Mouse (Mus musculus): ENCODE results near the gene 5730455P16Rik. TPM values are rescaled to one million over a fixed set of nuclear protein-coding genes. Genes with fewer than 3 reads are reported as not detected.
A peak's percentile ranks its signal among the peaks of the same experiment; 100 is the strongest.
"Not testable (repeated sequence)": the region's sequence is repeated elsewhere in the genome, so short reads cannot be mapped to it uniquely, and the experiment has no call there.

Gene 5730455P16Rik
- polyA plus RNA-seq, 1 experiment from 2014 or later, result 46.4 TPM

DNA sequence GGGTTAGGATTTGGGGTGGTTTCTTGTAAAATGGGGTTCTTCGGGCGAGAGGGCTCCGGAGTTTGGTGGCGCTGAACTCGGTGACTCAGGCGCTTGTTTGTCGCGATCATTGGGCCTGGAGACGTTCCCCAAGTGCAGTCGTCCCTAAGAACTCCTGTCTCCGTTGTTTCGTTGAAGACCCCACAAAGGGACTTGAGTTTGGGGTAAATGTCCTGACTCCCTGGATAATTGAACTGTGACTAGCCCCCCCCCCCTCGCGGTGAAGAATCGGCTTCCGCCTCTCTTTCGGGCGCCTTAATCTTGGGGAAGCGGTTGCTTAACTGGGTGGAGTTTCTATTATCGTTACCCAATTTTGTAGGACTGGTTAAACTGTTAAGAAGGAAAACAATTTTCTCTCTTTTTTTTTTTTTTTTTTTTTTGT lies 5.8 kb upstream of the 5730455P16Rik start:
- H3K9me3 ChIP-seq (ENCODE audit: control insufficient read depth, low read length), result no peaks in the 10 kb centered on the region
- peak overlapping the region; percentile 86 for H3K4me3 ChIP-seq (ENCODE audit: low read depth, low read length)
- WGBS, result under 1% methylated on average over 20 of the region's 20 CpGs
- H3K9ac ChIP-seq (replicated peaks; ENCODE audit: low read depth, low read length), result peak overlapping the region; percentile 93
- peaks cover 23% of the 10 kb centered on the region for H3K4me1 ChIP-seq (ENCODE audit: control insufficient read depth, insufficient read depth, low read length)
- peak overlapping the region; percentile 87 for H3K27ac ChIP-seq (ENCODE audit: low read depth, low read length)
- ATAC-seq (ENCODE audit: low read depth), result peak; percentile 15; the same call in 1 of the 2 replicates
- peaks cover 10% of the 10 kb centered on the region for H3K36me3 ChIP-seq (ENCODE audit: control insufficient read depth, insufficient read depth, low read length)
- H3K4me2 ChIP-seq (ENCODE audit: low read depth, low read length), result peak overlapping the region; percentile 21; the same call in 1 of the 2 replicates
- no peaks in the 10 kb centered on the region for H3K27me3 ChIP-seq (ENCODE audit: control insufficient read depth, insufficient read depth, low read length)

DNA sequence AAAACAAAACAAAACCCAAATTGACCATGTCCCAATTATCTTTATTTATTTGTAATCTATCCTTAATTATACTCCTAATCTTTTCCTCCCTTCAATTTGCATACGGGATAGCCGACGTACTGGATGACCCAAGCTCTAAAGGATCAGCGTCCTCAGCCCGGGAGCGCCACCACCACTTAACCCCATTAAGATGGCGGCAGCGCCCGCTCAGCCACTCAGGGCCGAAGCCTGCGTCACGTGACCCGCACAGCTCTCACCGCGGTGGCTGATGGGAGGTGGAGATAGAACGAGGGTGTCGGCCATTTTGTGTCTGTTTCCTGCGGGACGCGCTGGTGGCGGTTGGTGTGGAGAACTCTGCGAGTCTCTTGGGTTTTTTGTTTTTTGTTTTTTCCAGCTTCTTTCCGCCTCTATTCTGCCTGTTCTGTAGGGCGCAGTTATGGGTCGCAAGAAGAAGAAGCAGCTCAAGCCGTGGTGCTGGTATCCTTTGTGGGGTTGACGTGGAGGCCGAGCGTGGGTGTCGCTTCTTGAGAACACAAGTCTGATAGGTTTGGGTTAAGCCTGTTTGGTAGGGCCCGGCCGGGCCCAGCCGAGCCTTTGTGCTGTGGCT lies 5.3 kb upstream of the 5730455P16Rik start, which contains the start of gene Zfp207:
Gene Zfp207, plus strand, starts transcription at position 261 of the 607 bp plus-strand sequence.
- Histone ChIP-seq H3K4me1 (ENCODE audit: control insufficient read depth, insufficient read depth, low read length) (peaks cover 23% of the 10 kb centered on the region), H3K9me3 (ENCODE audit: control insufficient read depth, low read length) (no peaks in the 10 kb centered on the region), H3K27me3 (ENCODE audit: control insufficient read depth, insufficient read depth, low read length) (no peaks in the 10 kb centered on the region), H3K9ac (replicated peaks; ENCODE audit: low read depth, low read length) (peak within 1 kb of the TSS; percentile 93), H3K36me3 (ENCODE audit: control insufficient read depth, insufficient read depth, low read length) (peaks cover 10% of the 10 kb centered on the region; the same call in 1 of the 2 replicates), H3K4me3 (ENCODE audit: low read depth, low read length) (peak within 1 kb of the TSS; percentile 86), H3K4me2 (ENCODE audit: low read depth, low read length) (peak within 1 kb of the TSS; percentile 98), H3K27ac (ENCODE audit: low read depth, low read length) (peak within 1 kb of the TSS; percentile 87)
- under 1% methylated on average over 33 of the region's 33 CpGs for WGBS
- peak; percentile 96 for ATAC-seq (ENCODE audit: low read depth)

- H3K36me3 ChIP-seq (ENCODE audit: control insufficient read depth, insufficient read depth, low read length), result peaks cover 6% of the 10 kb centered on the region; the same call in 1 of the 2 replicates
- peak overlapping the region; percentile 60 for H3K4me2 ChIP-seq (ENCODE audit: low read depth, low read length)
- WGBS, result 6% methylated on average over 12 of the region's 12 CpGs
- peak overlapping the region; percentile 55 for H3K9ac ChIP-seq (replicated peaks; ENCODE audit: low read depth, low read length)
- H3K4me1 ChIP-seq (ENCODE audit: control insufficient read depth, insufficient read depth, low read length), result peaks cover 23% of the 10 kb centered on the region
- peak; percentile 12; the same call in 1 of the 2 replicates for ATAC-seq (ENCODE audit: low read depth)
- peak overlapping the region; percentile 86 for H3K4me3 ChIP-seq (ENCODE audit: low read depth, low read length)
- H3K9me3 ChIP-seq (ENCODE audit: control insufficient read depth, low read length), result no peaks in the 10 kb centered on the region
- H3K27me3 ChIP-seq (ENCODE audit: control insufficient read depth, insufficient read depth, low read length), result no peaks in the 10 kb centered on the region
- H3K27ac ChIP-seq (ENCODE audit: low read depth, low read length), result peak overlapping the region; percentile 87
These were observed 4.8 kb upstream of the 5730455P16Rik start for GRCm38 (mm10) chr11:80382626-80383018.

DNA sequence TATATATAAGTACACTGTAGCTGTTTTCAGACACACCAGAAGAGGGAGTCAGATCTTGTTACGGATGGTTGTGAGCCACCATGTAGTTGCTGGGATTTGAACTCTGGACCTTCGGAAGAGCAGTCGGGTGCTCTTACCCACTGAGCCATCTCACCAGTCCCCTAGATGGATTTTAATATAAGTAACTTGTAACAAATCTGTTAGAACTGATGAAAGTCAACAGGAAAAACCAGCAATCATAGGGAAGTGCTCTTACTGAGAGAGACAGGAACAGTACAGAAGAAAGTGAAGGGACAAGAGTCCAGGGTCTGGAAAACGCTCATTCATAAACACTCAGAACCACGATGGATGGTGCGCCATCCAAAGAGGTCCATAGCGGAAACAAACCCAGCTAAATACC lies 1.4 kb upstream of the 5730455P16Rik start:
- not testable (repeated sequence) for ATAC-seq (ENCODE audit: low read depth); H3K4me1 ChIP-seq (ENCODE audit: control insufficient read depth, insufficient read depth, low read length)
- 98% methylated on average over 7 of the region's 7 CpGs for WGBS

GRCm38 (mm10) chr11:80378452-80379068 lies 726 bp upstream of the 5730455P16Rik start:
- WGBS, result 58% methylated on average over 2 of the region's 2 CpGs
- not testable (repeated sequence) for H3K4me1 ChIP-seq (ENCODE audit: control insufficient read depth, insufficient read depth, low read length); H3K27me3 ChIP-seq (ENCODE audit: control insufficient read depth, insufficient read depth, low read length); ATAC-seq (ENCODE audit: low read depth); H3K9me3 ChIP-seq (ENCODE audit: control insufficient read depth, low read length); H3K36me3 ChIP-seq (ENCODE audit: control insufficient read depth, insufficient read depth, low read length)
- Histone ChIP-seq H3K27ac (ENCODE audit: low read depth, low read length) (peak overlapping the region; percentile 92; the same call in 1 of the 2 replicates), H3K9ac (replicated peaks; ENCODE audit: low read depth, low read length) (peak overlapping the region; percentile 94; the same call in 1 of the 2 replicates), H3K4me3 (ENCODE audit: low read depth, low read length) (peak overlapping the region; percentile 82), H3K4me2 (ENCODE audit: low read depth, low read length) (peak overlapping the region; percentile 60)

More for the DNA sequence above, 1.4 kb upstream of the 5730455P16Rik start:
- not testable (repeated sequence) for H3K36me3 ChIP-seq (ENCODE audit: control insufficient read depth, insufficient read depth, low read length); H3K9me3 ChIP-seq (ENCODE audit: control insufficient read depth, low read length); H3K4me2 ChIP-seq (ENCODE audit: low read depth, low read length); H3K4me3 ChIP-seq (ENCODE audit: low read depth, low read length); H3K27ac ChIP-seq (ENCODE audit: low read depth, low read length); H3K9ac ChIP-seq (replicated peaks; ENCODE audit: low read depth, low read length); H3K27me3 ChIP-seq (ENCODE audit: control insufficient read depth, insufficient read depth, low read length)

DNA sequence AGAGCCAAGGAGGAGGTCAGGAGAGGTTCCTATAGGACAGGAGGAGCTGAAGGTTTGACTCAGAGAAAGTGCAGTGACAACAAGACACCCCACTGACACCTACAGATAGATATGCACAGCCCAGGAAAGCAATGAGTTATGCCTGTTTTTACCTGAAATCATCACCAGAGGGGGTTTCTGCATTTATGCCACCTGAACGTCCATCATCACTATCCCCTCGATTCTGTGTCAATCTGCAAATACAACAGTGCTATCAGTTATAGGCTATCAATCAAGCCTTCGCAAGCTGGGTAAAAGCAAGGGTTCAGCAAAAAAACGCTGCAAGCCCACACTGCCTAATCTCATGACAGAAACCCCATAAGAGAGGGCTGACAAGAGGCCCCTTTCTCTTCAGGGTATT lies 1.2 kb downstream of the 5730455P16Rik start:
- Histone ChIP-seq H3K27me3 (ENCODE audit: control insufficient read depth, insufficient read depth, low read length) (no peaks in the 10 kb centered on the region), H3K27ac (ENCODE audit: low read depth, low read length) (no peak overlapping the region), H3K4me1 (ENCODE audit: control insufficient read depth, insufficient read depth, low read length) (peaks cover 10% of the 10 kb centered on the region; the same call in 1 of the 2 replicates), H3K4me3 (ENCODE audit: low read depth, low read length) (no peak overlapping the region), H3K36me3 (ENCODE audit: control insufficient read depth, insufficient read depth, low read length) (no peaks in the 10 kb centered on the region), H3K9ac (replicated peaks; ENCODE audit: low read depth, low read length) (no peak overlapping the region), H3K9me3 (ENCODE audit: control insufficient read depth, low read length) (no peaks in the 10 kb centered on the region), H3K4me2 (ENCODE audit: low read depth, low read length) (peak overlapping the region; percentile 60; the same call in 1 of the 2 replicates)
- 66% methylated on average over 4 of the region's 4 CpGs for WGBS
- no peak for ATAC-seq (ENCODE audit: low read depth)

DNA sequence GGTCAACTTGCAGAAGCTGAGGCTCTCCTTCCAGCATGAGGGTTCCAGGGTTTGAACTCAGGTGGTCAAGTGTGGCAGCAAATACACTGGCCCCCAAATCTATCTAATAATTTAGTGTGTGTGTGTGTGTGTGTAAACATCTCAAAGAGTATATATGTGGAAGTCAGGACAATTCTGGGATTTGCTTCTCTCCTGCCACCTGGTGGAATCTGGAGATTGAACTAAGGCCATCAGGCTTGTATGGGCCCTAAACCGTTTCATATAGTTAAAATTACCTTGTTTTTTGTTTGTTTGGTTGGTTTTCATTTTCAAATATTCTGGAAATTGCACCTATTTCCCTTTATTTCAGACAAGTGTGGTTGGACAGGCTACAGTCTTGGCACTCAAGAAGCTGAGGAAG lies 8.9 kb downstream of the 5730455P16Rik start:
- no peak overlapping the region for H3K4me3 ChIP-seq (ENCODE audit: low read depth, low read length)
- no peak for ATAC-seq (ENCODE audit: low read depth)
- H3K4me1 ChIP-seq (ENCODE audit: control insufficient read depth, insufficient read depth, low read length), result no peaks in the 10 kb centered on the region
- H3K36me3 ChIP-seq (ENCODE audit: control insufficient read depth, insufficient read depth, low read length), result peaks cover 11% of the 10 kb centered on the region; the same call in 1 of the 2 replicates
- H3K9ac ChIP-seq (replicated peaks; ENCODE audit: low read depth, low read length), result no peak overlapping the region
- H3K27ac ChIP-seq (ENCODE audit: low read depth, low read length), result no peak overlapping the region
- no peaks in the 10 kb centered on the region for H3K9me3 ChIP-seq (ENCODE audit: control insufficient read depth, low read length)
- WGBS, result 86% methylated on average over 1 of the region's 1 CpGs
- no peak overlapping the region for H3K4me2 ChIP-seq (ENCODE audit: low read depth, low read length)
- H3K27me3 ChIP-seq (ENCODE audit: control insufficient read depth, insufficient read depth, low read length), result no peaks in the 10 kb centered on the region

DNA sequence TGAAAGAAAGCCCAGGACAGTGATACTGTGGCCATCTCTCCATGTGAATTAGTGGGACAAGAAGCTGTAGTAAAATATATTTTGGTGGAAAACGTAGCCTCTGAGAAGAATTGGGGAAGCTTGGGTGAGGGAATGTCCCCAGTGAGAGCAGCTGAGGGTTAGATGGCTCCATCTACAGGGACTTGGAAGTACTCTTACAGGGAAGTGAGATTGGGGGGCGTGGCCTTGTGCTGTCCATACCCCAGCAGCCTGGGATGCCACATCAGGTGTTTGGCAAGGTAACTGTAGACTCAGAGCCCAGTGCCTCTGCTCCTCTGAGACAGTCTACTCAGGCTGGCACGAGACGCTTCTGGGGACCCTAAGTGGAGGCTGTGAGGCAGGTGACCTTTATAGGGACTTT lies 23.0 kb downstream of the 5730455P16Rik start:
- no peaks in the 10 kb centered on the region for H3K9me3 ChIP-seq (ENCODE audit: control insufficient read depth, low read length)
- H3K27ac ChIP-seq (ENCODE audit: low read depth, low read length), result peak overlapping the region; percentile 23; the same call in 1 of the 2 replicates
- no peaks in the 10 kb centered on the region for H3K36me3 ChIP-seq (ENCODE audit: control insufficient read depth, insufficient read depth, low read length)
- no peak overlapping the region for H3K4me3 ChIP-seq (ENCODE audit: low read depth, low read length)
- H3K4me2 ChIP-seq (ENCODE audit: low read depth, low read length), result no peak overlapping the region
- H3K27me3 ChIP-seq (ENCODE audit: control insufficient read depth, insufficient read depth, low read length), result no peaks in the 10 kb centered on the region
- ATAC-seq (ENCODE audit: low read depth), result no peak
- no peak overlapping the region for H3K9ac ChIP-seq (replicated peaks; ENCODE audit: low read depth, low read length)
- 44% methylated on average over 4 of the region's 4 CpGs for WGBS
- H3K4me1 ChIP-seq (ENCODE audit: control insufficient read depth, insufficient read depth, low read length), result no peaks in the 10 kb centered on the region

DNA sequence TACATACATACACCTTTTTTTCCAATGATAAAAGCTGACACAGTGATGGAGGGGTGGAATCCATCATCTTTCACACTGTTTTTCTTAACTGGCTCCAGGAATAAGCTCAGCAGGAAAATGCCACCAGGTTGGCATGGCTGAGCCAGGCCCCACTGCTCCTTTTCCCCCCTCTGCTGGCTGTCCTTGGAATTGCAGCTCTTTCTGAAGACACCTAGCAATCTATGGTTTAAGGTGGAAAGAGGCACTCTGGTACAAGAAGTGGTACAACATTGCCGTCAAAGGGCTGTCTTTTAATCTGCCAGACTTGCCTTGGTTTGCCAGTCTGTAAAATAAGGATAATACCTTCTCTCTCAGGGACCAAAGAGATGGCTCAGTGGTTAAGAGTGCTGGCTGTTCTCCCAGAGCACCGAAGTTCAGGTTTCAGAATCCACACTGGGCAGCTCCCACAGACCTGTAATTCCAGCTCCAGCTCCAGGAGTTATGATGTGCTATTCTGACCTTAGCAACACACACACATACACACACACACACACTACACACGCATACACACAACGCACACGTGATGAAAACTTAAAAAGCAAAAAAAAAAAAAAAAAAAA lies 25.9 kb downstream of the 5730455P16Rik start:
- Histone ChIP-seq H3K4me3 (ENCODE audit: low read depth, low read length) (no peak overlapping the region), H3K27ac (ENCODE audit: low read depth, low read length) (no peak overlapping the region), H3K9me3 (ENCODE audit: control insufficient read depth, low read length) (no peaks in the 10 kb centered on the region), H3K4me1 (ENCODE audit: control insufficient read depth, insufficient read depth, low read length) (no peaks in the 10 kb centered on the region), H3K36me3 (ENCODE audit: control insufficient read depth, insufficient read depth, low read length) (no peaks in the 10 kb centered on the region), H3K4me2 (ENCODE audit: low read depth, low read length) (no peak overlapping the region), H3K27me3 (ENCODE audit: control insufficient read depth, insufficient read depth, low read length) (no peaks in the 10 kb centered on the region), H3K9ac (replicated peaks; ENCODE audit: low read depth, low read length) (no peak overlapping the region)
- 77% methylated on average over 5 of the region's 5 CpGs for WGBS
- ATAC-seq (ENCODE audit: low read depth), result 0 out of 2 replicates have a peak, but pooled peaks have one; percentile 24

All from neural tube, embryonic 14.5 days (tissue).